Mouse (Mus musculus): Measurements from ENCODE around the gene Usp29. TPM values are rescaled to one million over a fixed set of nuclear protein-coding genes. Genes with fewer than 3 reads are reported as not detected.
"Not testable (repeated sequence)": the region's sequence is repeated elsewhere in the genome, so short reads cannot be mapped to it uniquely, and the experiment has no call there.

Usp29 gene
- total and polyA plus RNA-seq, 3 experiments: not detected

DNA sequence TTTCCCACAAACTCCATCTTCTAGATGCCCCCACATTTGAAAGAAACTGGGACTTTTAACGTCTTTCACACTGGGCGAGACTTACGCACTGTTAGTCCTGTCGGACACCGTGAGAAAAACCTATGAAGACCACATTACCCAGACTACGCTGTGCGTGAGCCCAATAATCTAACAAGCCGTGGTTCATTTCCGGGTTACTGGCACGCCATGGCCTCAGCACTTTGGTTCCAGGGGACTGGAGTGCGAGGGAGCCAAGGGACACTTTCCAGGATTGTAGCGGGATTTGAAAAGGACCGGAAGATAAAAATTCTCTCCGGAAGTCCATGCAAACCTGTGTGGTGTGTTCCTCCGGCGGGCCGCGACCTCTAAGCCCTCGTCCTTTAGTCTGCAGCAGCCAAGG is 246.5 kb downstream of the Usp29 start:
- Histone ChIP-seq H3K4me2 (ENCODE audit: insufficient read depth, low read depth, poor library complexity, severe bottlenecking) (no peak overlapping the region), H3K9me3 (replicated peaks; ENCODE audit: low read length) (peaks cover 39% of the 10 kb centered on the region), H3K4me1 (ENCODE audit: control insufficient read depth in 1 of 2, insufficient read depth in 2 of 2) (no peaks in the 10 kb centered on the region), H3K27me3 (replicated peaks) (no peaks in the 10 kb centered on the region), H3K27ac (ENCODE audit: insufficient read depth, low read depth) (no peak overlapping the region), H3K36me3 (replicated peaks in 1 of 2; ENCODE audit: control insufficient read depth in 1 of 2, insufficient read depth in 1 of 2, low read length in 1 of 2) (no peaks in the 10 kb centered on the region), H3K79me2 (replicated peaks; ENCODE audit: control insufficient read depth, extremely low read depth, insufficient read depth, poor library complexity, severe bottlenecking) (no peaks in the 10 kb centered on the region), H3K9ac (ENCODE audit: insufficient read depth, low read depth) (no peak overlapping the region), H3K4me3 (replicated peaks in 1 of 3; ENCODE audit: low read depth in 2 of 3, low read length in 2 of 3, poor library complexity in 1 of 3) (no peak overlapping the region)
- no peak for DNase-seq (ENCODE audit: extremely low read depth)
- TF ChIP-seq NELFE (IDR thresholded peaks at IDR 0.05; ENCODE audit: low read depth, low read length): no peak
- no peak for TF ChIP-seq UBTF (IDR thresholded peaks at IDR 0.05; ENCODE audit: low read depth, low read length)
- TF ChIP-seq MXI1 (IDR thresholded peaks at IDR 0.05; ENCODE audit: low read depth, low read length): no peak
- no peak for TF ChIP-seq MEF2A (IDR thresholded peaks at IDR 0.05; ENCODE audit: borderline replicate concordance, low read depth, low read length)
- TF ChIP-seq E2F4 (IDR thresholded peaks at IDR 0.05; ENCODE audit: insufficient replicate concordance, low read depth, low read length): no peak
- no peak for TF ChIP-seq ZMIZ1 (IDR thresholded peaks at IDR 0.05; ENCODE audit: low read depth, low read length)
- no peak for TF ChIP-seq NRF1 (IDR thresholded peaks at IDR 0.05; ENCODE audit: low read depth, low read length)
- no peak for TF ChIP-seq BHLHE40 (IDR thresholded peaks at IDR 0.05; ENCODE audit: low read depth, low read length)
- TF ChIP-seq GABPA (IDR thresholded peaks at IDR 0.05; ENCODE audit: insufficient replicate concordance, low read depth, low read length): no peak
- TF ChIP-seq SIN3A (IDR thresholded peaks at IDR 0.05; ENCODE audit: low read length): no peak
- no peak for TF ChIP-seq SMC3 (IDR thresholded peaks at IDR 0.05; ENCODE audit: low read depth, low read length)
- in situ Hi-C loops (cut with MboI; ENCODE audit: low pct_ligation_motif_present, low pct_unique_long_range_greater_than_20kb, low sequenced_read_pairs) (no loop called here), dilution Hi-C loops (cut with MboI; ENCODE audit: extremely low pct_ligation_motif_present, extremely low pct_unique_long_range_greater_than_20kb, low sequenced_read_pairs) (no loop called here)

- H3K4me3 ChIP-seq (replicated peaks in 1 of 3; ENCODE audit: low read depth in 2 of 3, low read length in 2 of 3, poor library complexity in 1 of 3); H3K36me3 ChIP-seq (replicated peaks in 1 of 2; ENCODE audit: control insufficient read depth in 1 of 2, insufficient read depth in 1 of 2, low read length in 1 of 2); H3K4me1 ChIP-seq (ENCODE audit: control insufficient read depth in 1 of 2, insufficient read depth in 2 of 2); H3K4me2 ChIP-seq (ENCODE audit: insufficient read depth, low read depth, poor library complexity, severe bottlenecking); H3K9ac ChIP-seq (ENCODE audit: insufficient read depth, low read depth); DNase-seq (ENCODE audit: extremely low read depth); H3K27ac ChIP-seq (ENCODE audit: insufficient read depth, low read depth); in situ Hi-C loops (cut with MboI; ENCODE audit: low pct_ligation_motif_present, low pct_unique_long_range_greater_than_20kb, low sequenced_read_pairs); H3K9me3 ChIP-seq (replicated peaks; ENCODE audit: low read length); dilution Hi-C loops (cut with MboI; ENCODE audit: extremely low pct_ligation_motif_present, extremely low pct_unique_long_range_greater_than_20kb, low sequenced_read_pairs); H3K79me2 ChIP-seq (replicated peaks; ENCODE audit: control insufficient read depth, extremely low read depth, insufficient read depth, poor library complexity, severe bottlenecking); H3K27me3 ChIP-seq (replicated peaks): not testable (repeated sequence)
Measured at GRCm38 (mm10) chr7:6995251-6995650, 264.9 kb downstream of the Usp29 start, which contains the start of gene Aurkc. TSS of gene Aurkc (plus strand) at chr7:6995300.

DNA sequence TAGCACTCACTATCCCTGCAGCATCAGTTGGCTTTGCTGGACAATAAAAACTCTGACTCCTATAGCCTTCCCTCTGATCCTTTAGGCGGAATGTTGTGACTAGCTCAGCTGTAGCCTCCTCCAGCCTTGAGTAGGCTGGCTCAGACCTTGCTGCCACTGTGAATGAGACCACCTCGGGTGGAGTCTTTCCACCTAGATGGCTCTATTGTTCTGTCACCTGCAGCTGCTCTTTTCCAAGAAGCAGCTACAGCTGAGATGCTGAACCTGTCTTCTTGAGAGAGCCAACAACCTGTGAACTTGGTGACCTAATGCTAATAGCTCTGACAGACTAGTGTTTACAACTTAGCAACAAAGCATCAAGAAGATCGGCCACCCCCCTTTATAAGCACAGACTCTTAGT is 268.5 kb downstream of the Usp29 start:
- H3K9ac ChIP-seq (ENCODE audit: insufficient read depth, low read depth); H3K27me3 ChIP-seq (replicated peaks); H3K9me3 ChIP-seq (replicated peaks; ENCODE audit: low read length); H3K4me2 ChIP-seq (ENCODE audit: insufficient read depth, low read depth, poor library complexity, severe bottlenecking); DNase-seq (ENCODE audit: extremely low read depth); H3K79me2 ChIP-seq (replicated peaks; ENCODE audit: control insufficient read depth, extremely low read depth, insufficient read depth, poor library complexity, severe bottlenecking); H3K4me1 ChIP-seq (ENCODE audit: control insufficient read depth in 1 of 2, insufficient read depth in 2 of 2); H3K36me3 ChIP-seq (replicated peaks in 1 of 2; ENCODE audit: control insufficient read depth in 1 of 2, insufficient read depth in 1 of 2, low read length in 1 of 2); dilution Hi-C loops (cut with MboI; ENCODE audit: extremely low pct_ligation_motif_present, extremely low pct_unique_long_range_greater_than_20kb, low sequenced_read_pairs); in situ Hi-C loops (cut with MboI; ENCODE audit: low pct_ligation_motif_present, low pct_unique_long_range_greater_than_20kb, low sequenced_read_pairs); H3K27ac ChIP-seq (ENCODE audit: insufficient read depth, low read depth); H3K4me3 ChIP-seq (replicated peaks in 1 of 3; ENCODE audit: low read depth in 2 of 3, low read length in 2 of 3, poor library complexity in 1 of 3): not testable (repeated sequence)

GRCm38 (mm10) chr7:7005441-7005840 is 275.1 kb downstream of the Usp29 start:
- dilution Hi-C loops (cut with MboI; ENCODE audit: extremely low pct_ligation_motif_present, extremely low pct_unique_long_range_greater_than_20kb, low sequenced_read_pairs); DNase-seq (ENCODE audit: extremely low read depth); H3K4me1 ChIP-seq (ENCODE audit: control insufficient read depth in 1 of 2, insufficient read depth in 2 of 2); H3K4me2 ChIP-seq (ENCODE audit: insufficient read depth, low read depth, poor library complexity, severe bottlenecking); in situ Hi-C loops (cut with MboI; ENCODE audit: low pct_ligation_motif_present, low pct_unique_long_range_greater_than_20kb, low sequenced_read_pairs); H3K27ac ChIP-seq (ENCODE audit: insufficient read depth, low read depth); H3K9me3 ChIP-seq (replicated peaks; ENCODE audit: low read length); H3K27me3 ChIP-seq (replicated peaks); H3K79me2 ChIP-seq (replicated peaks; ENCODE audit: control insufficient read depth, extremely low read depth, insufficient read depth, poor library complexity, severe bottlenecking); H3K9ac ChIP-seq (ENCODE audit: insufficient read depth, low read depth); H3K4me3 ChIP-seq (replicated peaks in 1 of 3; ENCODE audit: low read depth in 2 of 3, low read length in 2 of 3, poor library complexity in 1 of 3); H3K36me3 ChIP-seq (replicated peaks in 1 of 2; ENCODE audit: control insufficient read depth in 1 of 2, insufficient read depth in 1 of 2, low read length in 1 of 2): not testable (repeated sequence)

Measured in CH12.LX (cell line).